Mouse (Mus musculus) CD4-positive, CD25-positive, alpha-beta regulatory T cell, adult 2 months (primary cell): ENCODE results near the gene Nfib.
"Not testable (repeated sequence)": the region's sequence is repeated elsewhere in the genome, so short reads cannot be mapped to it uniquely, and the experiment has no call there.

Experiments
- DNase-seq: peaks from one replicate; pipeline ENCODE4 v3.0.0-alpha.2; 2012; ENCODE audit warnings: low read depth, low spot score

The Nfib gene

GRCm38 (mm10) chr4:82266066-82266619, 439.4 kb downstream of the Nfib start:
- no peak for DNase-seq

- not testable (repeated sequence) for DNase-seq
Measured at GRCm38 (mm10) chr4:82258545-82258944, 447.0 kb downstream of the Nfib start.

GRCm38 (mm10) chr4:82252054-82252453, 453.5 kb downstream of the Nfib start:
- no peak for DNase-seq

- DNase-seq: no peak
Measured at GRCm38 (mm10) chr4:82250355-82250659, 455.2 kb downstream of the Nfib start.

GRCm38 (mm10) chr4:82249518-82250354, 455.8 kb downstream of the Nfib start:
- no peak for DNase-seq

- no peak for DNase-seq
Measured at GRCm38 (mm10) chr4:82248961-82249360, 456.6 kb downstream of the Nfib start.

GRCm38 (mm10) chr4:82248031-82248430, 457.5 kb downstream of the Nfib start:
- DNase-seq: no peak

- DNase-seq: no peak
Measured at GRCm38 (mm10) chr4:82246290-82246689, 459.3 kb downstream of the Nfib start.
